Mouse (Mus musculus) forebrain, embryonic 16.5 days (tissue): ENCODE measurements at regions not wholly inside any gene's neighbourhood (a gene's known extent, or its start where the extent isn't known, plus 50 kb on each side); places are given as distances from the start of the nearest gene placed in this dataset.

ENCODE experiments used
- ATAC-seq: fragments of 200-750 bp; cut with Nextera tagmentation; 2 replicates; pipeline ENCODE4 v1.8.0; 2017; ENCODE audit warnings: mild to moderate bottlenecking, moderate library complexity
- H3K27ac ChIP-seq: fragments of 300-500 bp; sonication (generic); 2 replicates; pipeline ENCODE4 v1.5.1; 2014; ENCODE audit warnings: low read length, control low read depth
- H3K27me3 ChIP-seq: fragments of 300-500 bp; sonication (generic); replicated peaks from 2 replicates; pipeline ENCODE4 v1.6.1; 2014; ENCODE audit warnings: low read length; ENCODE audit not compliant: control insufficient read depth, insufficient read depth
- H3K36me3 ChIP-seq: fragments of 300-500 bp; sonication (generic); 2 replicates; pipeline ENCODE4 v1.6.1; 2014; ENCODE audit not compliant: control insufficient read depth, insufficient read depth
- H3K4me1 ChIP-seq: fragments of 300-500 bp; sonication (generic); replicated peaks from 2 replicates; pipeline ENCODE4 v1.6.1; 2014; ENCODE audit warnings: low read length; ENCODE audit not compliant: control insufficient read depth, insufficient read depth
- H3K4me2 ChIP-seq: fragments of 300-500 bp; sonication (generic); 2 replicates; pipeline ENCODE4 v1.6.1; 2014; ENCODE audit warnings: mild to moderate bottlenecking, low read length, control low read depth
- H3K4me3 ChIP-seq: fragments of 300-500 bp; sonication (generic); replicated peaks from 2 replicates; pipeline ENCODE4 v1.5.1; 2014; ENCODE audit warnings: mild to moderate bottlenecking, low read length, control low read depth
- H3K9ac ChIP-seq: fragments of 300-500 bp; sonication (generic); replicated peaks from 2 replicates; pipeline ENCODE4 v1.6.1; 2014; ENCODE audit warnings: low read depth, low read length, control low read depth
- H3K9me3 ChIP-seq: fragments of 300-500 bp; sonication (generic); 2 replicates; pipeline ENCODE4 v1.6.1; 2016; ENCODE audit warnings: low read length; ENCODE audit not compliant: control insufficient read depth
- WGBS: fragments of 180-500 bp; shearing (Covaris S2); extraction: QIAGEN DNeasy Blood & Tissue Kit; methylation state at CpG from one replicate; pipeline ENCODE4 v1.1.7; 2014; 5-methylcytosine and 5-hydroxymethylcytosine counted together

- Histone ChIP-seq H3K9me3 (no peaks in the 10 kb centered on the region), H3K9ac (no peak overlapping the region), H3K4me1 (peaks cover 3% of the 10 kb centered on the region; the same call in 1 of the 2 replicates), H3K36me3 (no peaks in the 10 kb centered on the region), H3K27me3 (no peaks in the 10 kb centered on the region), H3K27ac (no peak overlapping the region), H3K4me3 (no peak overlapping the region), H3K4me2 (no peak overlapping the region)
- 94% methylated on average over 4 of the region's 4 CpGs for WGBS
- ATAC-seq = no peak
Measured at GRCm38 (mm10) chr5:126893063-126893462, 348.5 kb upstream of the Tmem132c start.

- Histone ChIP-seq H3K36me3 (no peaks in the 10 kb centered on the region), H3K27ac (no peak overlapping the region), H3K9me3 (no peaks in the 10 kb centered on the region), H3K27me3 (no peaks in the 10 kb centered on the region), H3K4me1 (no peaks in the 10 kb centered on the region), H3K9ac (no peak overlapping the region), H3K4me3 (no peak overlapping the region), H3K4me2 (no peak overlapping the region)
- no peak for ATAC-seq
- WGBS = 81% methylated on average over 2 of the region's 2 CpGs
Measured at GRCm38 (mm10) chr5:126910084-126910483, 331.5 kb upstream of the Tmem132c start.

- WGBS = 78% methylated on average over 7 of the region's 7 CpGs
- no peak overlapping the region for H3K4me3 ChIP-seq
- no peaks in the 10 kb centered on the region for H3K9me3 ChIP-seq
- no peaks in the 10 kb centered on the region for H3K36me3 ChIP-seq
- no peak overlapping the region for H3K27ac ChIP-seq
- no peak for ATAC-seq
- no peaks in the 10 kb centered on the region for H3K4me1 ChIP-seq
- no peak overlapping the region for H3K4me2 ChIP-seq
- H3K9ac ChIP-seq = no peak overlapping the region
- H3K27me3 ChIP-seq = no peaks in the 10 kb centered on the region
Measured at GRCm38 (mm10) chr5:126917300-126917699, 324.3 kb upstream of the Tmem132c start.

GRCm38 (mm10) chr5:126933466-126933865, 308.1 kb upstream of the Tmem132c start:
- no peaks in the 10 kb centered on the region for H3K36me3 ChIP-seq
- 57% methylated on average over 2 of the region's 2 CpGs for WGBS
- ATAC-seq = no peak

GRCm38 (mm10) chr5:126944861-126945260, 296.7 kb upstream of the Tmem132c start:
- no peak for ATAC-seq
- Histone ChIP-seq H3K9ac (no peak overlapping the region), H3K9me3 (no peaks in the 10 kb centered on the region), H3K4me3 (no peak overlapping the region), H3K36me3 (no peaks in the 10 kb centered on the region), H3K4me2 (no peak overlapping the region), H3K27me3 (no peaks in the 10 kb centered on the region), H3K27ac (no peak overlapping the region), H3K4me1 (peaks cover 5% of the 10 kb centered on the region; the same call in 1 of the 2 replicates)
- WGBS = 52% methylated on average over 7 of the region's 7 CpGs

More at GRCm38 (mm10) chr5:126933466-126933865, 308.1 kb upstream of the Tmem132c start:
- no peak overlapping the region for H3K27ac ChIP-seq
- no peak overlapping the region for H3K9ac ChIP-seq
- no peaks in the 10 kb centered on the region for H3K4me1 ChIP-seq
- no peak overlapping the region for H3K4me3 ChIP-seq
- no peaks in the 10 kb centered on the region for H3K27me3 ChIP-seq
- no peak overlapping the region for H3K4me2 ChIP-seq
- H3K9me3 ChIP-seq = no peaks in the 10 kb centered on the region

GRCm38 (mm10) chr5:126954189-126954588, 287.4 kb upstream of the Tmem132c start:
- ATAC-seq = no peak
- WGBS = 77% methylated on average over 5 of the region's 5 CpGs

GRCm38 (mm10) chr5:126954634-126955033, 287.0 kb upstream of the Tmem132c start:
- Histone ChIP-seq H3K4me2 (no peak overlapping the region), H3K4me3 (no peak overlapping the region), H3K27ac (no peak overlapping the region), H3K9ac (no peak overlapping the region), H3K4me1 (no peaks in the 10 kb centered on the region), H3K9me3 (no peaks in the 10 kb centered on the region), H3K36me3 (no peaks in the 10 kb centered on the region), H3K27me3 (no peaks in the 10 kb centered on the region)
- ATAC-seq = no peak
- WGBS = 94% methylated on average over 6 of the region's 6 CpGs

More at GRCm38 (mm10) chr5:126954189-126954588, 287.4 kb upstream of the Tmem132c start:
- no peak overlapping the region for H3K27ac ChIP-seq
- no peaks in the 10 kb centered on the region for H3K4me1 ChIP-seq
- H3K27me3 ChIP-seq = no peaks in the 10 kb centered on the region
- no peaks in the 10 kb centered on the region for H3K9me3 ChIP-seq
- no peak overlapping the region for H3K4me3 ChIP-seq
- H3K4me2 ChIP-seq = no peak overlapping the region
- H3K9ac ChIP-seq = no peak overlapping the region
- no peaks in the 10 kb centered on the region for H3K36me3 ChIP-seq

GRCm38 (mm10) chr5:126964577-126964976, 277.0 kb upstream of the Tmem132c start:
- Histone ChIP-seq H3K27me3 (no peaks in the 10 kb centered on the region), H3K27ac (no peak overlapping the region), H3K4me2 (no peak overlapping the region), H3K9ac (no peak overlapping the region), H3K36me3 (no peaks in the 10 kb centered on the region), H3K4me3 (no peak overlapping the region), H3K9me3 (peaks cover 3% of the 10 kb centered on the region; the same call in 1 of the 2 replicates), H3K4me1 (no peaks in the 10 kb centered on the region)
- 90% methylated on average over 4 of the region's 4 CpGs for WGBS
- no peak for ATAC-seq

GRCm38 (mm10) chr5:126967076-126967475, 274.5 kb upstream of the Tmem132c start:
- Histone ChIP-seq H3K36me3 (no peaks in the 10 kb centered on the region), H3K9ac (no peak overlapping the region), H3K4me3 (no peak overlapping the region), H3K27ac (no peak overlapping the region), H3K27me3 (no peaks in the 10 kb centered on the region), H3K4me2 (no peak overlapping the region), H3K4me1 (no peaks in the 10 kb centered on the region), H3K9me3 (peaks cover 3% of the 10 kb centered on the region; the same call in 1 of the 2 replicates)
- 84% methylated on average over 4 of the region's 4 CpGs for WGBS
- no peak for ATAC-seq

GRCm38 (mm10) chr5:126969373-126969772, 272.2 kb upstream of the Tmem132c start:
- Histone ChIP-seq H3K27me3 (no peaks in the 10 kb centered on the region), H3K9ac (no peak overlapping the region), H3K9me3 (peaks cover 3% of the 10 kb centered on the region; the same call in 1 of the 2 replicates), H3K27ac (no peak overlapping the region), H3K4me3 (no peak overlapping the region), H3K4me1 (no peaks in the 10 kb centered on the region; the same call in 1 of the 2 replicates), H3K36me3 (no peaks in the 10 kb centered on the region), H3K4me2 (no peak overlapping the region)
- no peak for ATAC-seq
- WGBS = 84% methylated on average over 8 of the region's 8 CpGs
